Mouse (Mus musculus): Measurements from ENCODE around the gene Osgepl1. TPM values are rescaled to one million over a fixed set of nuclear protein-coding genes. Genes with fewer than 3 reads are reported as not detected.
"Not testable (repeated sequence)": the region's sequence is repeated elsewhere in the genome, so short reads cannot be mapped to it uniquely, and the experiment has no call there.

Gene Osgepl1
- 21.3 and 21.8 TPM in 2 replicates for polyA plus RNA-seq (2015; fragmentation: Nextera tagmentation; extraction: Ambion mirVana)

- Histone ChIP-seq H3K9me3 (replicated peaks) (no peaks in the 10 kb centered on the region), H3K4me1 (peaks cover 13% of the 10 kb centered on the region), H3K9ac (replicated peaks) (peak within 1 kb of the TSS; percentile 77), H3K27me3 (replicated peaks) (no peaks in the 10 kb centered on the region), H3K36me3 (peaks cover 10% of the 10 kb centered on the region), H3K4me2 (peak within 1 kb of the TSS; percentile 65), H3K27ac (replicated peaks) (peak within 1 kb of the TSS; percentile 91), H3K4me3 (replicated peaks) (peak within 1 kb of the TSS; percentile 70)
- ATAC-seq (ENCODE audit: low FRiP score), result peak; percentile 99
- WGBS, result 2% methylated on average over 27 of the region's 27 CpGs
These were observed at the start of gene Osgepl1 for GRCm38 (mm10) chr1:53312989-53313967. Osgepl1 (plus strand) TSS chr1:53313624.

- H3K4me2 ChIP-seq; H3K4me3 ChIP-seq (replicated peaks); H3K27me3 ChIP-seq (replicated peaks); H3K36me3 ChIP-seq; ATAC-seq (ENCODE audit: low FRiP score); H3K9me3 ChIP-seq (replicated peaks); H3K9ac ChIP-seq (replicated peaks); H3K4me1 ChIP-seq; H3K27ac ChIP-seq (replicated peaks): not testable (repeated sequence)
These were observed 48.3 kb upstream of the Osgepl1 start for GRCm38 (mm10) chr1:53264958-53265612.

GRCm38 (mm10) chr1:53269901-53270300 is 43.5 kb upstream of the Osgepl1 start:
- 92% methylated on average over 3 of the region's 3 CpGs for WGBS
- Histone ChIP-seq H3K27me3 (replicated peaks) (no peaks in the 10 kb centered on the region), H3K36me3 (peaks cover 3% of the 10 kb centered on the region; the same call in 1 of the 2 replicates), H3K9me3 (replicated peaks) (no peaks in the 10 kb centered on the region), H3K4me2 (no peak overlapping the region), H3K4me3 (replicated peaks) (no peak overlapping the region), H3K27ac (replicated peaks) (no peak overlapping the region), H3K9ac (replicated peaks) (no peak overlapping the region), H3K4me1 (no peaks in the 10 kb centered on the region)
- ATAC-seq (ENCODE audit: low FRiP score), result no peak

GRCm38 (mm10) chr1:53272646-53273045 is 40.8 kb upstream of the Osgepl1 start:
- no peaks in the 10 kb centered on the region for H3K27me3 ChIP-seq (replicated peaks)
- no peaks in the 10 kb centered on the region for H3K36me3 ChIP-seq
- H3K4me2 ChIP-seq, result no peak overlapping the region
- H3K27ac ChIP-seq (replicated peaks), result no peak overlapping the region
- no peak overlapping the region for H3K9ac ChIP-seq (replicated peaks)
- no peaks in the 10 kb centered on the region for H3K4me1 ChIP-seq
- no peaks in the 10 kb centered on the region for H3K9me3 ChIP-seq (replicated peaks)
- no peak overlapping the region for H3K4me3 ChIP-seq (replicated peaks)
- ATAC-seq (ENCODE audit: low FRiP score), result no peak

GRCm38 (mm10) chr1:53291197-53291596 is 22.2 kb upstream of the Osgepl1 start:
- no peaks in the 10 kb centered on the region for H3K9me3 ChIP-seq (replicated peaks)
- H3K27ac ChIP-seq (replicated peaks), result no peak overlapping the region
- no peaks in the 10 kb centered on the region for H3K4me1 ChIP-seq
- no peaks in the 10 kb centered on the region for H3K27me3 ChIP-seq (replicated peaks)
- no peaks in the 10 kb centered on the region for H3K36me3 ChIP-seq
- no peak overlapping the region for H3K4me3 ChIP-seq (replicated peaks)
- H3K9ac ChIP-seq (replicated peaks), result no peak overlapping the region
- no peak overlapping the region for H3K4me2 ChIP-seq
- ATAC-seq (ENCODE audit: low FRiP score), result no peak
- WGBS, result 91% methylated on average over 3 of the region's 3 CpGs

GRCm38 (mm10) chr1:53296581-53297383 is 16.6 kb upstream of the Osgepl1 start, which contains the start of the genes Pms1, Ormdl1 and Gm28778:
Pms1 (minus strand) TSS chr1:53297018.
Ormdl1 (plus strand) TSS chr1:53297095.
Gm28778 (plus strand) TSS chr1:53297111.
- Histone ChIP-seq H3K9me3 (replicated peaks) (no peaks in the 10 kb centered on the region), H3K4me1 (peaks cover 5% of the 10 kb centered on the region; the same call in 1 of the 2 replicates)
- under 1% methylated on average over 66 of the region's 66 CpGs for WGBS

GRCm38 (mm10) chr1:53300506-53300905 is 12.9 kb upstream of the Osgepl1 start:
- Histone ChIP-seq H3K36me3 (no peaks in the 10 kb centered on the region), H3K9ac (replicated peaks) (no peak overlapping the region), H3K4me3 (replicated peaks) (no peak overlapping the region), H3K9me3 (replicated peaks) (no peaks in the 10 kb centered on the region), H3K4me2 (no peak overlapping the region), H3K27ac (replicated peaks) (no peak overlapping the region), H3K27me3 (replicated peaks) (no peaks in the 10 kb centered on the region), H3K4me1 (peaks cover 5% of the 10 kb centered on the region; the same call in 1 of the 2 replicates)
- no peak for ATAC-seq (ENCODE audit: low FRiP score)
- WGBS, result 88% methylated on average over 4 of the region's 4 CpGs

More at GRCm38 (mm10) chr1:53296581-53297383, 16.6 kb upstream of the Osgepl1 start, which contains the start of the genes Pms1, Ormdl1 and Gm28778:
- H3K4me2 ChIP-seq, result peak within 1 kb of the TSS; percentile 75
- peak within 1 kb of the TSS; percentile 97 for H3K4me3 ChIP-seq (replicated peaks)
- peak within 1 kb of the TSS; percentile 89 for H3K27ac ChIP-seq (replicated peaks)
- peak within 1 kb of the TSS; percentile 86 for H3K9ac ChIP-seq (replicated peaks)
- peak; percentile 100 for ATAC-seq (ENCODE audit: low FRiP score)
- H3K27me3 ChIP-seq (replicated peaks), result no peaks in the 10 kb centered on the region
- no peaks in the 10 kb centered on the region for H3K36me3 ChIP-seq

- no peak overlapping the region for H3K27ac ChIP-seq (replicated peaks)
- H3K27me3 ChIP-seq (replicated peaks), result no peaks in the 10 kb centered on the region
- H3K4me3 ChIP-seq (replicated peaks), result no peak overlapping the region
- H3K36me3 ChIP-seq, result peaks cover 20% of the 10 kb centered on the region
- no peaks in the 10 kb centered on the region for H3K9me3 ChIP-seq (replicated peaks)
- no peaks in the 10 kb centered on the region for H3K4me1 ChIP-seq
- H3K9ac ChIP-seq (replicated peaks), result no peak overlapping the region
- no peak overlapping the region for H3K4me2 ChIP-seq
- 96% methylated on average over 4 of the region's 4 CpGs for WGBS
- ATAC-seq (ENCODE audit: low FRiP score), result no peak
These were observed 8.4 kb downstream of the Osgepl1 start for GRCm38 (mm10) chr1:53321662-53322344.

GRCm38 (mm10) chr1:53323254-53323653 is 9.8 kb downstream of the Osgepl1 start:
- Histone ChIP-seq H3K27me3 (replicated peaks) (no peaks in the 10 kb centered on the region), H3K9ac (replicated peaks) (no peak overlapping the region), H3K36me3 (peaks cover 12% of the 10 kb centered on the region), H3K4me1 (no peaks in the 10 kb centered on the region), H3K4me3 (replicated peaks) (no peak overlapping the region), H3K9me3 (replicated peaks) (no peaks in the 10 kb centered on the region), H3K27ac (replicated peaks) (no peak overlapping the region), H3K4me2 (no peak overlapping the region)
- 96% methylated on average over 5 of the region's 5 CpGs for WGBS
- no peak for ATAC-seq (ENCODE audit: low FRiP score)

- no peak for ATAC-seq (ENCODE audit: low FRiP score)
- Histone ChIP-seq H3K9me3 (replicated peaks) (no peaks in the 10 kb centered on the region), H3K27ac (replicated peaks) (no peak overlapping the region), H3K27me3 (replicated peaks) (no peaks in the 10 kb centered on the region), H3K4me2 (no peak overlapping the region), H3K36me3 (peaks cover 8% of the 10 kb centered on the region), H3K4me1 (no peaks in the 10 kb centered on the region), H3K9ac (replicated peaks) (no peak overlapping the region), H3K4me3 (replicated peaks) (no peak overlapping the region)
- WGBS, result 98% methylated on average over 1 of the region's 1 CpGs
These were observed 10.9 kb downstream of the Osgepl1 start for GRCm38 (mm10) chr1:53324277-53324676.

Measured in neural tube, embryonic 15.5 days (tissue).